Mouse (Mus musculus) activated CD4-positive, CD25-positive, alpha-beta regulatory T cell, adult 4 months (primary cell): Measurements from ENCODE around the gene Gm49373. TPM values are rescaled to one million over a fixed set of nuclear protein-coding genes. Genes with fewer than 3 reads are reported as not detected.
A peak's percentile ranks its signal among the peaks of the same experiment; 100 is the strongest.

ENCODE experiments used
- ATAC-seq: one replicate; pipeline ENCODE4 v1.8.0; 2017
- polyA plus RNA-seq, 2 experiments: library from polyadenylated mRNA; unstranded; fragments of 100-300 nt; shearing (Covaris generic); gene quantifications; one replicate each; pipeline ENCODE4 v1.2.1; 2017

Gene Gm49373
- polyA plus RNA-seq, result not detected

- peak; percentile 98 for ATAC-seq
Measured at GRCm38 (mm10) chr9:21073044-21073840, at the start of gene Gm49373, which contains the start of gene Fdx1l. TSS of gene Gm49373 (minus strand) at chr9:21073096. TSS of gene Fdx1l (minus strand) at chr9:21073614.

- no peak for ATAC-seq
Measured at GRCm38 (mm10) chr9:21121483-21121882, 48.6 kb upstream of the Gm49373 start.

- ATAC-seq, result no peak
Measured at GRCm38 (mm10) chr9:21117073-21117472, 44.2 kb upstream of the Gm49373 start.

GRCm38 (mm10) chr9:21115105-21115504 lies 42.2 kb upstream of the Gm49373 start:
- no peak for ATAC-seq

GRCm38 (mm10) chr9:21114190-21114589 lies 41.3 kb upstream of the Gm49373 start:
- ATAC-seq, result no peak

- ATAC-seq, result no peak
Measured at GRCm38 (mm10) chr9:21113751-21114150, 40.9 kb upstream of the Gm49373 start.

- ATAC-seq, result no peak
Measured at GRCm38 (mm10) chr9:21107607-21108237, 34.8 kb upstream of the Gm49373 start.

GRCm38 (mm10) chr9:21105760-21106564 lies 33.1 kb upstream of the Gm49373 start:
- ATAC-seq, result no peak

- ATAC-seq, result no peak
Measured at GRCm38 (mm10) chr9:21104814-21105213, 31.9 kb upstream of the Gm49373 start.

GRCm38 (mm10) chr9:21102076-21102475 lies 29.2 kb upstream of the Gm49373 start:
- no peak for ATAC-seq

- no peak for ATAC-seq
Measured at GRCm38 (mm10) chr9:21100447-21101161, 27.7 kb upstream of the Gm49373 start.

GRCm38 (mm10) chr9:21097793-21098192 lies 24.9 kb upstream of the Gm49373 start:
- ATAC-seq, result no peak

GRCm38 (mm10) chr9:21095958-21096357 lies 23.1 kb upstream of the Gm49373 start:
- no peak for ATAC-seq

GRCm38 (mm10) chr9:21093423-21093822 lies 20.5 kb upstream of the Gm49373 start:
- ATAC-seq, result no peak

GRCm38 (mm10) chr9:21091707-21092320 lies 18.9 kb upstream of the Gm49373 start, which contains the start of the genes Gm38431 and Raver1:
TSS of gene Gm38431 (minus strand) at chr9:21091997.
TSS of gene Raver1 (minus strand) at chr9:21092008.
- ATAC-seq, result peak; percentile 97

GRCm38 (mm10) chr9:21090972-21091706 lies 18.2 kb upstream of the Gm49373 start:
- ATAC-seq, result no peak

GRCm38 (mm10) chr9:21090537-21090936 lies 17.6 kb upstream of the Gm49373 start:
- ATAC-seq, result no peak

- ATAC-seq, result no peak
Measured at GRCm38 (mm10) chr9:21083324-21083723, 10.4 kb upstream of the Gm49373 start.

GRCm38 (mm10) chr9:21081127-21081526 lies 8.2 kb upstream of the Gm49373 start:
- ATAC-seq, result no peak

GRCm38 (mm10) chr9:21075625-21076024 lies 2.7 kb upstream of the Gm49373 start:
- no peak for ATAC-seq

GRCm38 (mm10) chr9:21074173-21074572 lies 1.3 kb upstream of the Gm49373 start:
- ATAC-seq, result no peak
